Mouse (Mus musculus): ENCODE measurements around the gene Lrrc29.

Gene Lrrc29

GRCm38 (mm10) chr8:105266775-105267174 is 59.3 kb downstream of the Lrrc29 start:
- DNase-seq (ENCODE audit: low read depth, low spot score), result no peak

GRCm38 (mm10) chr8:105265128-105265527 is 61.0 kb downstream of the Lrrc29 start:
- no peak for DNase-seq (ENCODE audit: low read depth, low spot score)

GRCm38 (mm10) chr8:105264024-105264982 is 61.8 kb downstream of the Lrrc29 start, which contains the start of the genes Tradd and Fbxl8:
Gene Tradd, minus strand, starts transcription at chr8:105264609.
Gene Fbxl8, plus strand, starts transcription at chr8:105264648.
- no peak for DNase-seq (ENCODE audit: low read depth, low spot score)

- no peak for DNase-seq (ENCODE audit: low read depth, low spot score)
Measured at GRCm38 (mm10) chr8:105263244-105263912, 62.7 kb downstream of the Lrrc29 start.

All from brain, embryonic 18.5 days (tissue).